Mouse (Mus musculus): ENCODE measurements at regions not wholly inside any gene's neighbourhood (a gene's known extent, or its start where the extent isn't known, plus 50 kb on each side); places are given as distances from the start of the nearest gene placed in this dataset.

GRCm38 (mm10) chr16:26169382-26169781 is 63.8 kb upstream of the P3h2 start:
- no peak for DNase-seq (ENCODE audit: low read depth, low spot score)

DNA sequence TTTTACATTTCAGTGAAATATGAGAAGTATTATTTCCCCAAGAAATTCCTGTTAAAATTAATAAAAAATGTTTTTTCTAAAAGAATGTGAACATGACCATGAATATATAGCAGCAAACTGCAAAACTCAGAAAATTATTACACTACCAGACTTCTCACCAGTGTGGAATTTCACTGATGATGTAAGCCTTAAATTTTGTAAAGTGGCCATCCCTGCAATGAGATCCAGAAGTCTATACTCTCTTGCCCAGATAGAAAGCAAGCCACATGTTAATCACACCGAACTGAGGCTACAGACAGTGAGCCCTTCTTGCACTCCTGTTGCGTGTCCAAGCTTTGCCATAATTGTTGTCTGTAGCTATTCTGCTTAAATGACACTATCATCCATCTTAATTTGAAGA is 62.6 kb upstream of the P3h2 start:
- DNase-seq (ENCODE audit: low read depth, low spot score), result no peak

- DNase-seq (ENCODE audit: low read depth, low spot score), result no peak
Observed at GRCm38 (mm10) chr16:26164066-26164465, 58.5 kb upstream of the P3h2 start.

DNA sequence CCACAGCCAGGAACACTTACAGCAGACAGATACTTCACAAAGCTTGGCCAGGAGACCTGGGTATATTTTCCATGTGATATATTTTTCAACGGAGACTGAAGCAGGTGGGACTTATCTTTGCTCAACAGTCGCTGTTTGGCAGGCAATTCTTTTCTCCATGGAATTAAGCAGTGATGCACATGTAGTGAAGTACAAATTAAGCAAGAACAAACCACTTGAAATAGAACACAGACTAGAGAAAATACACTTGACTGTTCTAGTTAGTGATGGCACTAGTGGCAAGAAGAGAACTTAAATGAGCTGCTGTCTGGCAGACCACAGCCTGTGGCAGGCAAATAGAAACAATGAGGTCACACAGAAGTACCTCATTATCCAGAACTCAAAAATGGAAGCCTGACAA is 57.8 kb upstream of the P3h2 start:
- DNase-seq (ENCODE audit: low read depth, low spot score), result no peak

GRCm38 (mm10) chr16:26157606-26158005 is 52.0 kb upstream of the P3h2 start:
- no peak for DNase-seq (ENCODE audit: low read depth, low spot score)

Measured in retina, postnatal 7 days (tissue).